Mouse (Mus musculus) heart, embryonic 15.5 days (tissue): ENCODE measurements around the gene Uprt. TPM values are rescaled to one million over a fixed set of nuclear protein-coding genes. Genes with fewer than 3 reads are reported as not detected.

Source experiments
- ATAC-seq: fragments of 200-750 bp; cut with Nextera tagmentation; replicated peaks from 2 replicates; pipeline ENCODE4 v1.8.0; 2017; ENCODE audit warnings: low read depth, moderate TSS enrichment; ENCODE audit not compliant: insufficient number of reproducible peaks, insufficient read depth, low FRiP score
- H3K27ac ChIP-seq: fragments of 300-500 bp; sonication (generic); 2 replicates; pipeline ENCODE4 v1.5.1; 2015; ENCODE audit warnings: mild to moderate bottlenecking, inconsistent platforms
- H3K27me3 ChIP-seq: fragments of 300-500 bp; sonication (generic); 2 replicates; pipeline ENCODE4 v1.6.1; 2015; ENCODE audit warnings: inconsistent platforms
- H3K36me3 ChIP-seq: fragments of 300-500 bp; sonication (generic); 2 replicates; pipeline ENCODE4 v1.6.1; 2015; ENCODE audit warnings: mild to moderate bottlenecking, inconsistent platforms
- H3K4me1 ChIP-seq: fragments of 300-500 bp; sonication (generic); replicated peaks from 2 replicates; pipeline ENCODE4 v1.6.1; 2015; ENCODE audit warnings: inconsistent platforms
- H3K4me2 ChIP-seq: fragments of 300-500 bp; sonication (generic); 2 replicates; pipeline ENCODE4 v1.6.1; 2015; ENCODE audit warnings: inconsistent platforms, mild to moderate bottlenecking, moderate library complexity
- H3K4me3 ChIP-seq: fragments of 300-500 bp; sonication (generic); 2 replicates; pipeline ENCODE4 v1.5.1; 2015; ENCODE audit warnings: mild to moderate bottlenecking, inconsistent platforms
- H3K9ac ChIP-seq: fragments of 300-500 bp; sonication (generic); 2 replicates; pipeline ENCODE4 v1.6.1; 2015; ENCODE audit warnings: mild to moderate bottlenecking, inconsistent platforms
- H3K9me3 ChIP-seq: fragments of 300-500 bp; sonication (generic); replicated peaks from 2 replicates; pipeline ENCODE4 v1.6.1; 2016; ENCODE audit warnings: inconsistent platforms
- WGBS: fragments of 180-500 bp; shearing (Covaris S2); methylation state at CpG from one replicate; pipeline ENCODE4 v1.1.7; 2015; ENCODE audit warnings: mixed read lengths; 5-methylcytosine and 5-hydroxymethylcytosine counted together
- polyA plus RNA-seq: library from polyadenylated mRNA; unstranded; fragments of >200 nt; fragmentation: Nextera tagmentation; extraction: Ambion mirVana; gene quantifications from 2 replicates; pipeline ENCODE4 v1.2.1, GENCODE M21; 2015

Gene Uprt
- 1.2 and 1.7 TPM in 2 replicates for polyA plus RNA-seq

DNA sequence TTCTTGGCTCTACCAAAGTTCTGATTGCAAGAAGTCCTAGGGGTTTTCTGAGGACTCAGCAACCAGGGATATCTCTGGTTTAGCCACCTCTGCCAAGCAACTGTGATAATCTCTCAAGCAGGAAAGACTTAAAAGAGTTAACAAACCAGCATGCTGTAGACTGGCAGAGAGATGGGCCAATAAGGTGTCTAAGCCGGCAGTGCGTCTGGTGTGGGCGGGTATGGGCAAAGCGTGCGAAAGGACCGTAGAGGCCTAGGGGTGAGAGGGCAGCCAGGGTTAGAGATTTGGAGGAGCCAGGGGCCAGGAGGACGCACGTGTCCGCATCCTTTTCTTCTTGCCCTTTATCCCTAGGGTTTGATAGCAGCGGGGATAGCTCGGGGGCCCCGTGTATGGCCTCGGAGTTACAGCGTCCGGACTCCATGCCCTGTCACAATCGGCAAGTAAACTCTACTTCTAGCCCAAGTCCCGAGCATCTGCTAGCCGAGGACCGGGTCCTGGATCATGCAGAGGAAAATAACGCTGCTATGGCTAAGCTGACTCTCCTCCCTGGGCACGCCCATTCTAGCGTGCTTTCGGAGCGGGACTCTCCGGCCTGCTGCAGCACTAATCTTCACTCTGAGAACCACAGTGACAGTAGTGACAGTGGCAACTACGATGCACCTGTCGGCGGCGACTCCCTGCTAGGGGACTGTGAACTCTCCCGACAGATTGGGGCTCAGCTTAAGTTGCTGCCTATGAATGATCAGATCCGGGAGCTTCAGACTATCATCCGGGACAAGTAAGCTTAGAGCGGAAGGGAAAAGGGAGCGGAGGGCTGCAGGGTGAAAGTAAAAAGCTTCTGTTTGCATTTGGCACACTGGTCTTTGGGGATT lies at the start of gene Uprt:
Uprt (plus strand) TSS at position 247 of the 872 bp plus-strand sequence.
- H3K4me1 ChIP-seq = no peaks in the 10 kb centered on the region
- H3K36me3 ChIP-seq = no peaks in the 10 kb centered on the region
- H3K4me3 ChIP-seq = peak within 1 kb of the TSS; percentile 66
- H3K27me3 ChIP-seq = no peaks in the 10 kb centered on the region; the same call in 1 of the 2 replicates
- ATAC-seq = peak; percentile 90
- WGBS = 20% methylated on average over 34 of the region's 34 CpGs
- peak within 1 kb of the TSS; percentile 58 for H3K4me2 ChIP-seq
- H3K27ac ChIP-seq = peak within 1 kb of the TSS; percentile 57
- H3K9me3 ChIP-seq = no peaks in the 10 kb centered on the region
- H3K9ac ChIP-seq = peak within 1 kb of the TSS; percentile 59

DNA sequence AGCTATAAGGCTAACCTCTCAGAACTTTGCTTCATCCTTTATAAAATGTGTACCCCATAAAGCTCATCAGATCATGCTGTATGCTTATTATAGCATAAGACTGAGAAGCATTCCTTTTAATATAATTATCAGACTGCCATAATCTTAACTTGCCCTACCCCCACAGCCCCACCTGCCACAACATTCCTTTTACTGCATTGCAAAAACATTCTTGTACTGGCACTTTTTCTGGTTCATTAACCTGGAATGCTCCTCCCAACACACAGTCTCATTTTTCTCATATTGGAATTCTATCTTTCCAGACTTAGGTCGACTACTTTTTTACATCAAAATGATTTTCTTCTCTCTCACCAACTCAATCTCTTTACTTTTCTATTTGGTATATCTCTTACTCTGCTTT lies 49.2 kb upstream of the Uprt start:
- H3K9ac ChIP-seq = no peak overlapping the region
- ATAC-seq = no peak

DNA sequence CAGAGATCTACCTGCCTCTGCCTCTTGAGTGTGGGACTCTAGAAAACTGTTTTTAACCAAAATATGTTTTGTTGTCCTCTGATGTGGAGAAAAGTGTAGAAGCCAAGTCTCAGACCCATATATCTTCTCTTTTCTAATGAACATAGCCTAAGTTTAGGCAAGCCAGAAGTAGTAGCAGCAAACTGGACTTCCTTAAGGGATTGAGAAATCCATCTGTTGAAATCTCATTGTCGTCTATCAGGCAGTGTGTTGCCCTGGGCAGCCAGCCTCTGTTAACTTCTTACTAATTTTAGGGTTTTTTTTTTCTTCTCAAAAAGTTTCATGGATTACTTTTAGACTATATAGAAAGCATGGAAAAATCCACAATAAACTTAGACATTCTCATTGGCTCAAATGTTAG lies 30.2 kb upstream of the Uprt start:
- Histone ChIP-seq H3K27ac (no peak overlapping the region), H3K4me2 (no peak overlapping the region), H3K9ac (no peak overlapping the region), H3K4me1 (no peaks in the 10 kb centered on the region), H3K36me3 (no peaks in the 10 kb centered on the region), H3K27me3 (no peaks in the 10 kb centered on the region), H3K4me3 (no peak overlapping the region), H3K9me3 (no peaks in the 10 kb centered on the region)
- 69% methylated on average over 1 of the region's 1 CpGs for WGBS
- no peak for ATAC-seq

More for the DNA sequence above, 49.2 kb upstream of the Uprt start:
- WGBS = 30% methylated on average over 1 of the region's 1 CpGs
- Histone ChIP-seq H3K36me3 (no peaks in the 10 kb centered on the region), H3K27me3 (no peaks in the 10 kb centered on the region), H3K4me3 (no peak overlapping the region), H3K27ac (no peak overlapping the region), H3K4me2 (no peak overlapping the region), H3K4me1 (no peaks in the 10 kb centered on the region), H3K9me3 (no peaks in the 10 kb centered on the region)

DNA sequence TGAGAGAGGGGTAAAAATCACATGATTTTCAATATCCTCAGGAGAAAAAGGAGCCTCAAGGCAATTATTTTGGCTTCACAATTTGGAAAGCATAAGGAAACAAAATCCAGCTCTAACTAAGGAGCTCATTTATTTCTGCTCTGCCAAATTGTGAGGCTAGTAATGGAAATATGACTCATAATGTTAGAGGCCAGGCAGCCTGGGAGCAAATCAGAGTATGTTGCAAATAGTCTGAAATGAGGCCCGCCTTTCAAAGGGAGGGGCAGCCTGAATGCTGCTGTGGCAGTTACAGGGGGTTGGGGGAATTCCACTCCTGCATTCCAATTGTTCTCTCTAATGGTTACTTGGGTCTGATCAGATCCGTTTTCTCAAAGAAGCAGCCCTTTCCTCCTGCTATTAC lies 20.9 kb upstream of the Uprt start:
- Histone ChIP-seq H3K9me3 (no peaks in the 10 kb centered on the region), H3K27ac (no peak overlapping the region), H3K4me1 (no peaks in the 10 kb centered on the region), H3K4me2 (no peak overlapping the region), H3K9ac (no peak overlapping the region), H3K4me3 (no peak overlapping the region), H3K36me3 (no peaks in the 10 kb centered on the region), H3K27me3 (no peaks in the 10 kb centered on the region)
- 13% methylated on average over 2 of the region's 2 CpGs for WGBS
- ATAC-seq = no peak

DNA sequence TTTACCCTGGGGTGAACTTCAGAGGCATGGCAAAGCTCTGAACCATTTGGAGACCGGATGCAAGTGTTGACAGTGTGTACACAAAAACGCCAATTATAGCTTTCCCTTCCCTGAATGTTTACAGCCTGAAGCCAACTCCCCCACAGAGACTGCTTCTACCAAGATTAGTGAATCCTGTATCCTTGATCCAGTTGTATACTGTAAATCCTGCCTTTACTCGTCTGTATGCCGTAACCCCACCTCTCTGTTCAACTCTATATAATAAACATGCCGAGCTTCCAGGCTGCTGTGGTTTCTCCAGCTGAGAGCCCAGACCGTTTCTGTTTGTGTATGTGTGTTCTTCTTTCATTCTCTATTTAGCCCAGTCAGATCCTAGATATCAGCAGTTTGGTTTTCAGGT lies 18.2 kb upstream of the Uprt start:
- ATAC-seq = no peak
- Histone ChIP-seq H3K27ac (no peak overlapping the region), H3K9ac (no peak overlapping the region), H3K27me3 (no peaks in the 10 kb centered on the region), H3K4me1 (no peaks in the 10 kb centered on the region), H3K4me3 (no peak overlapping the region), H3K9me3 (no peaks in the 10 kb centered on the region), H3K36me3 (no peaks in the 10 kb centered on the region), H3K4me2 (no peak overlapping the region)
- 49% methylated on average over 6 of the region's 6 CpGs for WGBS

DNA sequence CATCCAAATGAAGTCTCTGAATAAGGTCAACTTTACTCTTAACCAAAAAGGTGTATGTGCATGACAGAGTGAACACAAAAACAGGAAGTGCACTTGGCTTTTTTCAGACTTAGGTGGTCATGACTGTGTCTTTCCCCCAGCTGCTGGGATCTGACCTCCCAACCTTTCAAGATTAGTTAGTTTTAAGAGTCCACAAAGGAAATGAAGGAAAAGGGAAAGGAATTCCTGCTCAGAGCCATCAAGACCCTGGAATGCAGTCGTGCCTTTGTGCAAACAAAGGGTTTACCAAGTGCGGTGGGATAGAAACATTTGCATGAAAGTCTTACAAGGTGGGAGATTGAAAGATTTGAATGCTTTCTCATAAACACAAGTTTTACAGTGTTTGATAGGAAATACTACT lies 4.6 kb upstream of the Uprt start:
- ATAC-seq = no peak
- Histone ChIP-seq H3K36me3 (no peaks in the 10 kb centered on the region), H3K9me3 (no peaks in the 10 kb centered on the region), H3K27ac (no peak overlapping the region), H3K27me3 (no peaks in the 10 kb centered on the region; the same call in 1 of the 2 replicates), H3K9ac (no peak overlapping the region), H3K4me3 (no peak overlapping the region), H3K4me1 (no peaks in the 10 kb centered on the region), H3K4me2 (no peak overlapping the region)
- WGBS = 25% methylated on average over 2 of the region's 2 CpGs

DNA sequence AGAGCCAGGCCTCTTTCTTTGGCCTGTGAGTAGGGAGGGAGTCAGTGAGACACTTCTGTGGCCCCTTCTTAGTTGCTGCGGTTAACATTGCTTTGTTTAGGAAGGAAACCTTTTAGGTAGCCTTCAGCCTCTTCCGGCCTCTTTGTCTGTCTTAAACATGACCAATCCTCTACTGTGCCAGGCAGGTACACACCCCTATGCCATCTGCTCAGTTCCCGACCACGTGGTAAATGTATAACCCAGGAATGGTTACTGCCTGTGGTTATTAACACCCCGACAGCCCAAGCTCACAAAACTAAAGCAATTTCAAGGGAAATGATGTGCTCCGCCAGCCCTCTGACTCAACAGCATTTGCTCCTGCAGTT lies 808 bp downstream of the Uprt start:
- H3K9ac ChIP-seq = peak overlapping the region; percentile 59
- peak overlapping the region; percentile 58 for H3K4me2 ChIP-seq
- H3K27ac ChIP-seq = peak overlapping the region; percentile 57
- H3K4me1 ChIP-seq = no peaks in the 10 kb centered on the region
- peak overlapping the region; percentile 66 for H3K4me3 ChIP-seq
- no peaks in the 10 kb centered on the region for H3K36me3 ChIP-seq
- 23% methylated on average over 6 of the region's 6 CpGs for WGBS
- ATAC-seq = no peak
- no peaks in the 10 kb centered on the region for H3K9me3 ChIP-seq
- no peaks in the 10 kb centered on the region; the same call in 1 of the 2 replicates for H3K27me3 ChIP-seq

DNA sequence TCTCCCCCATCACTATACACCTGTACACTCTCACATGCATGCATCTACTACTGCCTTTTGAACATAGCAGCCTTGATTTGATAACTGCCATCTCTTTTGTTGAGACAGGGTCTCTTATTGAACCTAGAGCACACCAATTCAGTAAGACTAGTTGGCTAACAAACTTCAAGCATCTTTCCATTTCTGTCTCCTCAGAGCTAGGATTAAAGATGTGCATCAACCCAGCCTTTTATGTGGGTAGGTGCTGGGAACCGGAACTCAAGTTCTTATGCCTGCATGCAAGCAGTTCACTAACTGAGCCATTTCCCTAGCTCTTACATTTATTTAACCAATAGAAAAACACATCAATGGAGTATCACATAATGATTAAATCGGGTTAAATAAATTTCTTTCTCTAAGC lies 3.0 kb downstream of the Uprt start:
- Histone ChIP-seq H3K4me1 (no peaks in the 10 kb centered on the region), H3K9ac (no peak overlapping the region), H3K36me3 (no peaks in the 10 kb centered on the region), H3K9me3 (no peaks in the 10 kb centered on the region), H3K27ac (no peak overlapping the region), H3K4me2 (no peak overlapping the region), H3K4me3 (no peak overlapping the region), H3K27me3 (no peaks in the 10 kb centered on the region; the same call in 1 of the 2 replicates)
- WGBS = 77% methylated on average over 2 of the region's 2 CpGs
- no peak for ATAC-seq

DNA sequence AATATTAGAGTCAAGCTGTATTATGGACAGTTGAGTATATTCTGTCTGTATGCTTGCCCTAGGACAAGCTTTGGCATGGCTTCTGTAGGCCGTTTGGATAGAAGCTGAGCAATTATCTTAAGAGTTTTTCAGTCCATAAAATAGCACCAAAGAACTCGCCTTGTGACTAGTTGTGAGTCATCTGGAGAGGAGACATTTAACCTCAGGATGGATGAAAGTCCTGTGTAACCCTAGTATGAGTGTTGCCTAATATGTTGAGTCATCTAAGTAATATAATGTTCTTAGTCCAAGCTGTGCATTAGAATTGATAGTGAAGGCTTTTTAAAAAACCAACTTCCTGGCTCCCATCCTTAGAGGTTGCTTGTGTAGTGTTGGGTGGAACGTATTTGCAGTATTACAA lies 5.4 kb downstream of the Uprt start:
- Histone ChIP-seq H3K36me3 (no peaks in the 10 kb centered on the region), H3K9me3 (no peaks in the 10 kb centered on the region), H3K4me1 (no peaks in the 10 kb centered on the region), H3K4me3 (no peak overlapping the region), H3K4me2 (no peak overlapping the region), H3K9ac (no peak overlapping the region), H3K27ac (no peak overlapping the region), H3K27me3 (no peaks in the 10 kb centered on the region; the same call in 1 of the 2 replicates)
- ATAC-seq = no peak
- 61% methylated on average over 3 of the region's 3 CpGs for WGBS

DNA sequence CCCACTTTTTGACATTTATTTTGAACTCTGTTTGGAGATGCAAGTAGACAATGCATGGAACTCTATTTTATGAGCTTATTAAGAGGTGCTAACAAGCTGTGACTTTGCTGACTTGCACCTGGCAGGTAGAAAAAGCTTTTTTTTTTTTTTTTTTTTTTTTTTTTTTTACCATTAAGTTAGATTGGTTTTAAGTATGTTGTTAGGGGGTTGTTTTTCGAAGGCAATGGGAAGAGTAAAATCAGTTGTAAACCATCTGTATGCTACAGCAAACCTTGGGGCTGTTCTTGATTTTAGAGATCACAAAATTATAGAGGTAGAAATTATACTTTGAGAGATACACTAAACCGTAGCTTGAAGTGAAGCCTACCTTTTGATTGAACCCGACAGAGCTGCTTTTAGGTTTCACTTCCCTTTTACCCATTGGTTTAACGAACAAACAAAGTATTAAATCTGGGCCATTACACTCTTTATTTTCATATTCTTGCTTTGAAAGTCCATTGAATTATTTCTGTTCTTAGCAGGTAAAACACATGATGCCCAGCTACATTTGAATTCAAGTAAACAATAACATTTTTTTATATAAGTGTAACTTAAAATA lies 6.4 kb downstream of the Uprt start:
- Histone ChIP-seq H3K27ac (no peak overlapping the region), H3K9ac (no peak overlapping the region), H3K36me3 (no peaks in the 10 kb centered on the region), H3K27me3 (no peaks in the 10 kb centered on the region; the same call in 1 of the 2 replicates), H3K9me3 (no peaks in the 10 kb centered on the region), H3K4me2 (no peak overlapping the region), H3K4me1 (no peaks in the 10 kb centered on the region), H3K4me3 (no peak overlapping the region)
- ATAC-seq = no peak
- 67% methylated on average over 4 of the region's 4 CpGs for WGBS

DNA sequence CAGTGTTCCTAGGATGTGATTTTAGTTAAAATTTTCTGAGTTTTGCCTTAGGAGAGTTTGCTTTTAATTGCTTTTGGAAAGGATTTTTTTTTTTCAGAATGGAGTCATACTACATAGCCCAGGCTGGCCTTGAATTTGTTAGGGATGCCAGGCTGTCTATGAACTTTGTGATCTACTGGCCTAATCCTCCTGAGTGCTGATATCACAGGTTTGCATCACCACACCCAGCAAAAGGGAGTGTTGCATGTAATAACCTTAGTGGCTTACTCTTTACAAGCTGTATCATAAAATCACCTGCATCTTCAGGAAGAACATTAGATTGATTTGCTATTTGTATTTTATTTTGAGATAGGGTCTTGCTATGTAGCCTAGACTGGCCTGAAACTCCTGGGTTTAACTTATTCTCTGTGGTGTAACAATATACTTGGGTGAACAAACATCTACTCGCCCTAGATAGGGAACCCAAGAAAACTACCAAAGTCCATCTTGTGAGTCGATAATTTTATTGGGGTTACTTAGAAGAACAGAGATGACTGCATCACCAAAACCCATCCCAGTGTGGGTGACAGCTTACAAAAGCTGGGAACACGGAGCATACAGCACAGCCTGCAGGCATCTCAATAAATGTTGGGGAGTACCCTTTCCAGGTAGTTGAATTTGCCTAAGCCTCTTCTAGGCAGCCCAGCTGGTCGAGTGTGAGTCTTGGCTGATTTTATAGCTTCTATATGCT lies 7.2 kb downstream of the Uprt start:
- no peak overlapping the region for H3K4me2 ChIP-seq
- no peak overlapping the region for H3K9ac ChIP-seq
- H3K4me1 ChIP-seq = no peaks in the 10 kb centered on the region
- no peaks in the 10 kb centered on the region for H3K9me3 ChIP-seq
- no peaks in the 10 kb centered on the region for H3K36me3 ChIP-seq
- WGBS = 55% methylated on average over 4 of the region's 4 CpGs
- ATAC-seq = no peak
- H3K27ac ChIP-seq = no peak overlapping the region
- no peak overlapping the region for H3K4me3 ChIP-seq
- no peaks in the 10 kb centered on the region; the same call in 1 of the 2 replicates for H3K27me3 ChIP-seq
